Mouse (Mus musculus) forebrain, embryonic 13.5 days (tissue): Measurements from ENCODE around the gene G6pc2. TPM values are rescaled to one million over a fixed set of nuclear protein-coding genes. Genes with fewer than 3 reads are reported as not detected.

Experiments used
- ATAC-seq: fragments of 200-750 bp; cut with Nextera tagmentation; 2 replicates; pipeline ENCODE4 v1.8.0; 2017
- H3K27ac ChIP-seq: fragments of 300-500 bp; sonication (generic); 2 replicates; pipeline ENCODE4 v1.5.1; 2015; ENCODE audit warnings: inconsistent platforms, mild to moderate bottlenecking, moderate library complexity
- H3K27me3 ChIP-seq: fragments of 300-500 bp; sonication (generic); 2 replicates; pipeline ENCODE4 v1.6.1; 2015; ENCODE audit warnings: mild to moderate bottlenecking, inconsistent platforms
- H3K36me3 ChIP-seq: fragments of 300-500 bp; sonication (generic); 2 replicates; pipeline ENCODE4 v1.6.1; 2015; ENCODE audit warnings: mild to moderate bottlenecking, inconsistent platforms; ENCODE audit not compliant: poor library complexity, severe bottlenecking
- H3K4me1 ChIP-seq: fragments of 300-500 bp; sonication (generic); 2 replicates; pipeline ENCODE4 v1.6.1; 2015; ENCODE audit warnings: inconsistent platforms
- H3K4me2 ChIP-seq: fragments of 300-500 bp; sonication (generic); 2 replicates; pipeline ENCODE4 v1.6.1; 2015; ENCODE audit warnings: inconsistent platforms, mild to moderate bottlenecking, moderate library complexity
- H3K4me3 ChIP-seq: fragments of 300-500 bp; sonication (generic); 2 replicates; pipeline ENCODE4 v1.5.1; 2015; ENCODE audit warnings: mild to moderate bottlenecking, inconsistent platforms
- H3K9ac ChIP-seq: fragments of 300-500 bp; sonication (generic); 2 replicates; pipeline ENCODE4 v1.6.1; 2015; ENCODE audit warnings: mild to moderate bottlenecking, inconsistent platforms
- H3K9me3 ChIP-seq: fragments of 300-500 bp; sonication (generic); replicated peaks from 2 replicates; pipeline ENCODE4 v1.6.1; 2016; ENCODE audit warnings: inconsistent platforms
- WGBS: fragments of 180-500 bp; shearing (Covaris S2); methylation state at CpG from one replicate; pipeline ENCODE4 v1.1.7; 2015; 5-methylcytosine and 5-hydroxymethylcytosine counted together
- polyA plus RNA-seq: library from polyadenylated mRNA; unstranded; fragments of >200 nt; fragmentation: Nextera tagmentation; extraction: Ambion mirVana; gene quantifications from 2 replicates; pipeline ENCODE4 v1.2.1, GENCODE M21; 2015

G6pc2 gene
- polyA plus RNA-seq, 1 experiment from 2014 or later: not detected

DNA sequence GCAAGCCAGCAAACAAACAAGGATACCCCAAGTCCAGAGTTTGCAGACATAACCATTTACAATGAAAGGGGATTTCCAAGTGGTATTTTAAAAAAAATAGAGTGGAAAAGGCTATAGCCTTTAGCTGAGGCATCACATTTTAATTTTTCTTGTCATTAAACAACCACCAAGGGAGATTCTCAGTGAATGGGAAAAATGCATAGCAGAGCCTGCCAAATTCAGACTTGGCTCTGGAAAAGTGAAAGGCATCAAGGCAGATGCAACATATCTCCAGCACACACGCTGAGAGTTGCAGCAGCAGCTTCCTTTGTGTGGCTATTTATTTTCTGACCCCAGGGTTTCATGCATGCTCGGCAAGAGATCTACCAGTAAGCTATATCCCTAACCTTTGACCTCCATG is 34.1 kb downstream of the G6pc2 start:
- Histone ChIP-seq H3K27ac (no peak overlapping the region), H3K9me3 (no peaks in the 10 kb centered on the region)
- no peak; the same call in 1 of the 2 replicates for ATAC-seq

DNA sequence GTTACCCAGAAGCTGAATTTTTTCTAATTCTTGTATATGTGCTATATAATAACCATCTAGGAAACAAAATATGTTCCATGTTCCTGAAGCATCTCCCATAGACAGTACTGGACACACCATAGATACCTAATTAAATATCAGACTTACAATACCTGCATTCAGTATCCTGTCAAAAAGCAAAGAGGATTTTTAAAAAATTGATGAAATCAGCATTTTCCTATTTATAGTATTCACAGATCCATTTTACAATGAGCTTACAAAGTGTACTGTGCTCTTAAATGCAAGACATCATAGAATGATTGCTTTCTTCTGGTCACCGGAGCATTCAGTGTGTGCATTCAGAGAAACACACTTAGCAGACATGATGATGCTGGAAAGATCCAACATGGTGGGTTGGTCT is 36.2 kb downstream of the G6pc2 start:
- Histone ChIP-seq H3K36me3 (no peaks in the 10 kb centered on the region), H3K27me3 (0 out of 2 replicates have a peak, but pooled peaks cover 2% of the 10 kb centered on the region), H3K4me2 (no peak overlapping the region), H3K9me3 (no peaks in the 10 kb centered on the region), H3K4me1 (peaks cover 13% of the 10 kb centered on the region), H3K4me3 (no peak overlapping the region), H3K27ac (no peak overlapping the region), H3K9ac (no peak overlapping the region)
- WGBS: 90% methylated on average over 1 of the region's 1 CpGs
- ATAC-seq: no peak

More for the DNA sequence above, 34.1 kb downstream of the G6pc2 start:
- H3K4me2 ChIP-seq: no peak overlapping the region
- no peak overlapping the region for H3K9ac ChIP-seq
- H3K4me3 ChIP-seq: no peak overlapping the region
- H3K36me3 ChIP-seq: no peaks in the 10 kb centered on the region
- WGBS: 24% methylated on average over 2 of the region's 2 CpGs
- peaks cover 13% of the 10 kb centered on the region for H3K4me1 ChIP-seq
- peaks cover 5% of the 10 kb centered on the region; the same call in 1 of the 2 replicates for H3K27me3 ChIP-seq

DNA sequence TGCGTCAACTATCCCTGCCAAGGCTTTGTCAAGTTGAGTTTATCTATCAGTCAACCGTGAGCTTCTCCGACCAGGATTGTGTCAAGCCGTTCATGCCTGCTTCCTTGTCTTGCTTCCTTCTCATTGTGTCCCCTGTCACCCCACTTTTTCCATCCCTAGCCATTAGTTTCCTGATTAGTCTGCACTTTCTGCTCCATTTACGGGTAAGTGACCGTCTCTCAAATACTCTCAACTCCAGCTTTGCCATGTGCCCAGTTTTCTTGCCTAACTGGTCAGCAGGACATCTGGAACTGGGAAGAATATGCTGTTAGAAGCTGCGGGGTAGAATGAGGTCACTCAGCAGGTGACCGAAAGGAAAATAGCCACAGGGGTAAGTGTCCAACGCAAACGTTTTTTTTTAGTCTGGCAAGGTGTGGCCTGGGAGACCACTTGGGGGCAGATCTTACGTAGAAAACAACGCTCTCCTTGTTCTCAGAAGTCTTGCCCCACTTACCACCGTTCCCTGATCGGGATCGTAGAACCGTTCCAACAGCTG is 37.4 kb downstream of the G6pc2 start:
- Histone ChIP-seq H3K27me3 (0 out of 2 replicates have a peak, but pooled peaks cover 2% of the 10 kb centered on the region), H3K4me2 (no peak overlapping the region), H3K9me3 (no peaks in the 10 kb centered on the region), H3K36me3 (no peaks in the 10 kb centered on the region), H3K9ac (no peak overlapping the region), H3K4me1 (peaks cover 13% of the 10 kb centered on the region), H3K4me3 (no peak overlapping the region), H3K27ac (no peak overlapping the region)
- 59% methylated on average over 16 of the region's 16 CpGs for WGBS
- ATAC-seq: no peak

DNA sequence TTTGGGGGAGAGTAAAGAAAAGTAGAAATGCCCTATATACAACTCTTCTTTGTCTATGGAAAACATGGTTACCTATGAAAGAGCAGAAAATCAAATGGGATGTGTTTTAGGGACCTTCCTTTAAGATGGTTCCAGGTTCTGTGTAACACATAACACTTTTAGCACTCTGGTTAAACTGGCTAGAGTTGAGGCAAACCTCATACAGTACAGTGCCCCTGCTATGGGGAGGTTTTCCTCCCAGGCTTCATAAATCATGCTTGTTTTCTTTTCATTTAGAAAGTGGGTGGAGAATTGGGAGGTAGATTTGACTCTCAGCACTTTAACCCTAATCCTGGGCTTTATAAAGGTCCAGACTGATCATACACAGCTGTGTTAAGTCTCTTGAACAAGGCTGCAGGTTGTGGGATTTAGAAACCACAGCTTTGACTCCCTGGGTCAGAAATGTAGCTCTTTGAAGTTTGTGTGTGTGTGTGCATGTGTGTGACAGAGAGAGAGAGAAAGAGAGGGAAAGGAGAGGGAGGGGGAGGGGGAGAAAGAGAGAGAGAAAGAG is 53.3 kb downstream of the G6pc2 start:
- H3K9ac ChIP-seq: no peak overlapping the region
- no peaks in the 10 kb centered on the region for H3K9me3 ChIP-seq
- no peak for ATAC-seq
- no peaks in the 10 kb centered on the region for H3K27me3 ChIP-seq
- no peaks in the 10 kb centered on the region for H3K36me3 ChIP-seq
- H3K4me3 ChIP-seq: no peak overlapping the region
- no peak overlapping the region for H3K4me2 ChIP-seq
- H3K4me1 ChIP-seq: no peaks in the 10 kb centered on the region
- H3K27ac ChIP-seq: no peak overlapping the region

DNA sequence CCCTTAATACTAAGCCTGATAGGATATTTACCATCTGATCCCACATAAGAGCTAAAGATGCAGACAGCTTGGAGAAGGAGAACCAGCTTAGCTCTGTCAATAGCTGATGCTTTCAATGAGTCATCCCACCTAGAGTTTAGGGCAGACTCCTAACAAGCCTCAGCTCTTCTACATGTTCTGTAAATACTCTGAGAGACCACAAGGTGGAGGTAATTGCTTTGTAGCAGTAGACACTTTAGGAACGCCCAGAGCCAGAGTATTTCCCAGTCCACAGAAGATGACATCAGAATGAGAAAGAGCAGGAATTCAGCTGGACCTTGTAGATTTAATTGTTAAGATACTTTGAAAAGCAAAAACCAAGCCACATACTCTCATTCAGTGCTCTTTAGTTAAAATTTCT is 65.0 kb downstream of the G6pc2 start:
- Histone ChIP-seq H3K27me3 (no peaks in the 10 kb centered on the region), H3K4me3 (no peak overlapping the region), H3K4me1 (no peaks in the 10 kb centered on the region), H3K9me3 (no peaks in the 10 kb centered on the region), H3K36me3 (no peaks in the 10 kb centered on the region), H3K4me2 (no peak overlapping the region), H3K27ac (no peak overlapping the region), H3K9ac (no peak overlapping the region)
- ATAC-seq: peak; percentile 51; the same call in 1 of the 2 replicates
- WGBS: 0% methylated on average over 1 of the region's 1 CpGs

Other genes with a start within 250 kb of the G6pc2 start
- gene Nostrin, start 75.3 kb upstream of the G6pc2 start, polyA plus RNA-seq: 0.53 and 0.96 TPM in 2 replicates
- gene Spc25, start 4.9 kb upstream of the G6pc2 start, polyA plus RNA-seq: 201 and 226 TPM in 2 replicates
- gene Abcb11, start 131.5 kb downstream of the G6pc2 start, polyA plus RNA-seq: 0.04 TPM in 1 of 2 replicates, not detected in the other
- not detected in 2 replicates for gene Dhrs9, start 169.4 kb downstream of the G6pc2 start, polyA plus RNA-seq